Mouse (Mus musculus) left cerebral cortex, adult 8-10 months (tissue): Measurements from ENCODE around the gene Pomp. TPM values are rescaled to one million over a fixed set of nuclear protein-coding genes. Genes with fewer than 3 reads are reported as not detected.

Experiments used
- DNase-seq, 2 experiments: peaks; one replicate each; pipeline ENCODE4 v3.0.0; 2022; ENCODE audit warnings: low spot score in 2 of 2
- total RNA-seq, 4 experiments: library from RNA; stranded (reverse); gene quantifications; 2 replicates each; pipeline ENCODE4 v1.2.4; 2022

Gene Pomp
- 100 to 1,000 TPM; 141 to 181 (median 153) TPM for total RNA-seq

DNA sequence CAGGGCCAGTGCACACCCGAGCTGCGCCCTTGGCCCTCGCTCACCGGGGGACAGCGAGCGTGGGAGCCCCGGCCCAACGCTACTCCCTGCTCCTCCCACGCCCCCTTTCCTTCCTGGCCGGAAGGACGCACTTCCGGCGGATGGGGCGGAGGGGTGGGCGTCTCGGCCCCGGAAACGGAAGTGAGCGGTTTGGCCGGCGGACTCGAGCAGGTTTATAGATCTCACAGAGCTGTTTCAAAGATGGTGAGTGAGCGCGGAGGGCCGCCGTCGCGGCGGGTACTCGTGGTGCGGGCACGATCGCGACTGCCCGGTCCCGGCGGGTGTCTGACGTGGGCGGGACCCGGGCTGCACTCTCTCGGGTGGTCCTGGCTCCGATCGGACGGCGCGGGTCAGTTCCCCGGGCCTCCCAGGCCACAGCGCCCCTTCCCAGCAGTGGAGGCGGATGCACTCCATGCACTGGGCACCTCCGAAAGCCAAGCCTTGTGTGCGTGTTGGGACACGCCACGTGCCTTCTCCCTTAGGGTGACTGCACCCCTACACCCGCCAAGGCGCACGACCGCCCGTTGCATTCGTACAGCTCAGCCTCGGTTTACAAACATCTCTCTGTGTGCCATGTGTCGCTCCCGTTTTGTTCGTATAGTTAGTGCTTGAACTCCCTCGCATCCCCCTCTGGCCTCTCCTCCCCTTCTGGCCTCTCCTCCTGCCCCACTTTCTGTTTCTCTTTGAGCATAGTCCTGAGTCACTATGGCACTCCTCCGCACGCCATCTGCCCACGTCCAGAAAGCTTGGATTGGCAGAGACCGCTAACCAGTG, at the start of gene Pomp:
Gene Pomp, plus strand, starts transcription at position 13 of the 813 bp plus-strand sequence.
- DNase-seq = peak; percentile 74 to 91

DNA sequence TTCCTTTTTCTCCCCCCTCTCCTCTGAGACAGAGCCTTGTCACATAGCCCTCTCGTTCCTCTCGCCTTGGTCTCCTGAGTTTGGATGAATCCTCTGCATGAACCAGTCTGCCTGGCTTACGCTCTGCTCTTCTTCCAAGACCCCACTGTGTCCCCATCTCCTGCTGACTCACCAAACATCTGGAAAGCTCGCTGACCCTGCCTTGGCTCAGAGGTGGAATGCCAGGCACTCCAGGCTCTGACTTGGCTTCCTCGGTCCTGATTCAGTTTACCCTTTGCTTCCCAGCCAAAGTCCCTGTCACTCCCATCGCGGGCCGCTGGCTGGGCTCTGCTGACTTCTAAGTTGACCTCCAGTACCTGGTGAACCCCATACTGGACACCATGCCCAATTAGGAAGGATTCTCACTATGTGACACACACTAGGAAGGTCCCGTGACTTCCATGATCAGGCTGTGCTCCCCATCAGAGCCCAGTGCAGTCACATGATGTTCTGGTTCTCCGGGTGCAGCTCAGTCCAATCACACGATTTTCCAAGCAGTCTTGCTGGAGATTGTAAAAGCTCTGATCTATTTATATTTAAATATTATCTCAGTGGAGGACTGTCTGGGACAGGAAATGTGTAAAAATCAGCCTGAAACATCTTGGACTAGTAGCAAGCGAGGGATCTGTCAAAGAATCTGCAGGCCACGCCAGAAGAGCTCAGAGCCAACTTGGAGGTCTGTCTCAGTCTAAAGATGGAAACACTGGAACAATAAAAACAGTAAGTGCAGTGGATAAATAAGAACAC, 47.8 kb upstream of the Pomp start:
- DNase-seq = no peak

DNA sequence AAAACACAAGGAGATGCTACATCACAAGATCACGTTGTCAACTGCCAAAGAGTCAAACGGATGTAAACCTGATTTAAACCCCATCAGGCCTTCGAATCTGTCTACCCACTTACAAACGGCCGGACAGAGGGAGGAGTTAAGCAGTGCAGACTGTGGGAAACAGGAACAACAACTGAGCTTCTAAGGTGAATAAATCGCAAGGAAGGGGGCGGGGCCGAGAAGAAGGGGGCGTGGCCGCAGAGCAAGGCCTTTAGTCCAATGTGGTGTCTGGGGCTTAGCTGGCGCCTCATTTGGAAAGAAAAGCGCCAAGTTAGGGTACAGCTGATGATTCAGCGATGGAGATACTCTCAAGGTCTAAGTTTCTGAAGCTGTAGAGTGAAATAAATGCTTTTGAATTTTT, 45.3 kb upstream of the Pomp start:
- no peak for DNase-seq

DNA sequence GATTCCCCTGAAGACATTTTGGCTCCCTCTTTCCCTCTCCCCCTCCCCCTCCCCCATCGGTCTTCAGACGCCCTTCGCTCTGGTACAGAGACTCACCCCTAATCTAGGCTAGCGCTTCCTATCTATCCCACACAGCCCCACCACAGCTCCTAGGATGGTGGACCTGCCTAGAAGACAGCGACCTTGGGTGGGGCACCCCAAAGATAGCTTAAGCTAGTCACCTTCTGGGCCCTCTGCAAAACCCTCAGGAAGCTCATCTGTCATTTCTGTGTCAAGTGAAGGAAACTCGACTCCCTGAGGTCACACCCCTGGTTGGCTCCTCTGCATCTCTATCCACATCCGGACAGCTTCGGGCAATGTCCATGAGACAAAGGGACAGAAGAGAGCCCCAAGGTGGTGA, 44.7 kb upstream of the Pomp start:
- no peak for DNase-seq

DNA sequence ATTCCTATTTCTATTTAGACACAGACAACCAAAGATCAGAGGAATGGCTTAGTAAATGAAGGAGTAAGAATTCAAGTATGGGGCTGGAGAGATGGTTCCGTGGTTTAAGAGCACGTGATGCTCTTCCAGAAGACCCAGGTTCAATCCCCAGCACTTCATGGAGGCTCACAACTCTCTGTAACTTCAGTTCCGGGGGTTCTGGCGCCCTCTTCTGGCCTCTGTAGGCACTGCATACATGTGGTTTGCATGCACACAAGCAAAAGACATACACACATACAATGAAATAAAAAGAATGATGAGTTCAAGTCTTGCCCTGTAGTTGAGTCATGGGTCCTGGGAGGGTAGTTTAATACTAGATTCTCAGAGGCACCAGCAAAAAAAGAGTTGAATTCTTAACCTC, 43.8 kb upstream of the Pomp start:
- DNase-seq = no peak

DNA sequence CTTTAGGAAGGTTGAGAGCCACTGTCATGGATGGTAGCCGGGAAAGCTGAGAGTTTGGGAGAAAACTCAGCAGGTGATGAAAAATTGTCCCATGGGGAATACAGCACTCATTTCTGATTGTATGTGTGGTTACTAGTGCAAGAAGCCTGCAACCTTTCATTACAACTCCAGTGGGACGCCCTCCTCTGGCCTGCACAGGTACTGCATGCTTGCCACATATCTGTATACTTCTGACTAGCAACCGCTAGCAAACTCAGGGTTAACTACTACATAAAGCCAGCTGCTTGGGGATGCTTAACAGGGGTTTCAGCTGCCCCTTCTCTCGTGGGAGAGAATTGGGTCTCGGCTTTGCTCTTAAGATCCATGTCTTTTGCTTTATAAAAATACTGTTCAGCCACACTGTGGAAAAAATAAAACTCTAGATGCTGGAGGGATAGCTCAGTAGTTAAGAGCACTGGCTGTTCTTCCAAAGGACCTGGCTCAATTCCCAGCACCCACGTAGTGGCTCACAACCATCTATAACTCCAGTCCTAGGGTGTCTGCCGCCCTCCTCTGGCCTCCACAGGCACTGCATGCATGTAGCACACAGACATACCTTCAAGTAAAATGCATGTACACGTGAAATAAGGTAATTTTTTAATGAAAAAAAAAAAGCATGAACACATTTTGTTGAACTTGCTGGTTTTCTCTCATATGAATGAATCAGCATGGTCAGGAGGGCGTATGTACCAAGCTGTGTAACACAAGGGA, 42.3 kb upstream of the Pomp start:
- DNase-seq = no peak

DNA sequence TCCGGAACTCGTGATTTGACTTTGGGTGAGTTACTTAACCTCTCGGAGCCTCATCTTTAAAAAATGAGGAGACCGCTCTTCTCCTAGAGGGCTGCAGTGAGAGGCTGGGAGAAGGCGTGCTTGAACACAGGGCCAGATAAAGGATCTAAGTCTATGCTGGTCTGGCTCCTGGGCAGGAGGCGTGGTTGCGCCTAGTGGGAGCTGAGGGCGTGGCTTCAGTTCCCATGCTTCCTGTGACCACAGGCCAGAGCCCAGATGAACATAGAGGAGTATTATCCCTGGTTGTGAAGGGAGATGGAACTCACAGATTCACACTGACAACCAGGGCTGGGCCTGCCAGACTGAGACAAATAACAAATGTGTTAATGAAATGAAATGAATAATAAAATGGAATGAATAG, 41.4 kb upstream of the Pomp start:
- no peak for DNase-seq

DNA sequence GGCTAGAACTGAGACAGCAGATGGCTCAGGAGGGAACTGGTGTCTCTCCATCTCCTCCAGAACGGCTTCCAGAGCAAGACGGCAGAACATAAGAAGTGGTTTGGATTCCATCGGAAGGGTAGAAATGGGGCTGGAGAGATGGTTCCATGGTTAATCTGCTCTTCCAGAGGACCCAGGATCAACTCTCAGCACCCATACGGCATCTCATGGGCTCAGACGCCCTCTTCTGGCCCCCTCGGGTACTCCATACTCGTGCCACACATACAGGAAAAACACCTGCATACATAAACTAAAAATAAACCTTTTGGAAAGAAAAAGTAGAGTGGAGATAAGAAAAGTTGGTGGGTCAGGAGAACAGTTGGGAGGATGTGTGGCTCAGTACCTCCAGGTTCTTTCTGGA, 40.4 kb upstream of the Pomp start:
- no peak for DNase-seq

DNA sequence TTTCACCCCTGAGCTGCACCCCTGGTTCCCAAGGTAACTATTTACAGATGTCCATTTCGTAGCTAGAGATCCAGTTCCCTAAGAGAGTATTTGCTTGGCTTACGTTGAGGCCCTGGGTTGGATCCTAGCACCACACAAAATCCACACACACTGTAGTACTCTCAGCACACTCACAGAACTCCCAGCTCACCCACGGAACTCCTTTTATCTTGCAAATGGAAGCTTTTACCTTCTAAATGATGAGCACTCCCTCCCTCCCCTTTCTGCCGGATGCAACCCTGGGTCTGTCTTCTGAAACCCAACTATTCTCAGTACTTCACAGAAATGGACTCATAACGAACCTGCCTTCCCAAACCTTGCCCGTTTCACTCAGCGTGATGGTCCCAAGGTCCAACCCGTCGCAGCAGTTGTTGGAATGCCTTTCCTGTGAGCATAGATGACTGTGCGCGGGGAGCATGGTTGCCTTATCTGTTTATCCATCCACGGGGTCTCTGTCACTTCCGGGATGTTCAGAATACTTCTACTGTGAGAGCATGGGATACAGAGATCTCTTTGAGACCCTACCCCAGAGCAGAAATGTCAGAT, 36.1 kb upstream of the Pomp start:
- DNase-seq = no peak

DNA sequence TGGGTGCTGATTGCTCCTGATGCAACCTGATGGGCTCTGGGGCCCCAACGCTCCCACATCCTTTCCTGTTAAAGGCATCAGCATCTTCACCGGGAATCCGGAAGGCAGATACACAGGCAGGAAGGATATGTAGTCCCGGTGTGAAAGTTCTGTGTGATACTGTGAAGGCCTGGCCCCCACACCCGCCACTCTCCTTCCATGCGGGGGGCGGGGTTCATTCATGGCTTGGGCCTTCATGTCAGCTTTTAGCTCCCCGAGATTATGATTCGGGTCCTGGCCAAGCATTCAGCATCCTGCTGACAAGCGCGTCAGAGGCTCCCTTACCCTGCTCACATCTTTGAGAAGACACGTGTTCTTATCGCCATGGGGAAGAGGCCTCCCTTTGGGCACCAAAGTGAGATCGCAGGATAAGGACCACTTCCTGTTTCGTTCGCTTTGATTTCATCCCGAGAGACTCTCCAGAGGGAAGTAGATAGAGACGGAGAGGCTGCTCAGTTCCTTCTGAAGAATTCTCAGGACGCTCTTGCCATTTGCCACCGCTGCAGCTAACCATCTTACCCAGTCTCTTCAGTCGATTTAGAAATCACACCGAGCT, 34.8 kb upstream of the Pomp start:
- no peak for DNase-seq

DNA sequence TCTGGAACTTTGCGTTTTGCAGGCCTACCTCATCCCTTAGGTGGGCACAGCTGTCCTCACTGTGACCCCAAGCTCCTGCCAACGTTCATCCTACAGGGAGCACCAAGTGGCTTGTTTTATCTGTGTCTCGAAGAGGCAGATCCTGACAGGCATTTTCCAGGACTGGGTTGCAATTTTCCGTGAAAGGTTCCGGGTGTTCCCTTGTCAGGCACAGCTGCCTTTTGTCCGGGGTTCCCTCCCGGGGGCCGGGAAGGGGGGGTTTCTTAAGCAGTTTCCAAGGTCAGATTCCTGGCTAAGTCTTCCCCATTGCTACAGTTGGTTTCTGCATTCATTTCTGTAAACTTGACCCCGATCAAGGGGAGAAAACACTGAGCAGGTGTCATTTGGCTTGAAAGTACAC, 34.2 kb upstream of the Pomp start:
- no peak for DNase-seq

DNA sequence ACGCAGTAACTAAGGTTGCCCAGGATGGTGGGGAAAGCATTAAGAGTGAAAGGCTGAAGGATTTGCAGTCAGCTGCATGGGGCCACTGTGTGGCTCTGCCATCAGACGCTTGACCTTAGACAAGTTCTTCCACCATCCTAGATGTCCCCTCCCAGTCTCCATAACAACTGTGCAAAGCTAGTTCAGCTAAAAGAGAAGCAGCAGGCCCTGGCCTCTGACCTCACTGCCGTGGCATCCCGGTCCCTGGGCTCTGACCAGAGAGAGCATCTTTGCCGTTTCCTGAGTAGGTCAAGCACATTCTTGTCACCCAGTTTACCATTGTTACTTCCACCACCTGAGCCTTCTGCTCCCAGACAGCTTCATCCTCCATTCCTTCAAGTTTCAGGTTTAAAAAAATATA, 33.7 kb upstream of the Pomp start:
- DNase-seq = no peak

DNA sequence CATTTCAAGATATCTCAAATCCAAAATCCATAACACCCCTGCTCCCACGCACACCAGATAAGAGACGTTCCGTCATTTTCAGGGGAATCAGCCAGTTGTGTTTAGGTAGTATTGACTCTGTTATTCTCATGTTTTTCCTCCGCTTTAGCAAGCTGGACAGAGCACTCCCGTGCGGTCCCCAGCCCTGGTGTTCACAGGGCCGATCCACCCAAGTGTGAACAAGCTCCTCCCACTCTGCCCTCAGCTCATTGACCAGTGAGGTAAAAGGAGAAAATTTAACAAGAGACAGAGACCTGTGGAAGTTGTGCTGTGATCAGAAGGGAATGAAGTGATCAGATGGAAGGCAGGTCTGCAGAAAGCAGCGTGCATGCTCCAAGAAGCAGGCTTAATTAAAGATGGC, 31.4 kb upstream of the Pomp start:
- DNase-seq = no peak

DNA sequence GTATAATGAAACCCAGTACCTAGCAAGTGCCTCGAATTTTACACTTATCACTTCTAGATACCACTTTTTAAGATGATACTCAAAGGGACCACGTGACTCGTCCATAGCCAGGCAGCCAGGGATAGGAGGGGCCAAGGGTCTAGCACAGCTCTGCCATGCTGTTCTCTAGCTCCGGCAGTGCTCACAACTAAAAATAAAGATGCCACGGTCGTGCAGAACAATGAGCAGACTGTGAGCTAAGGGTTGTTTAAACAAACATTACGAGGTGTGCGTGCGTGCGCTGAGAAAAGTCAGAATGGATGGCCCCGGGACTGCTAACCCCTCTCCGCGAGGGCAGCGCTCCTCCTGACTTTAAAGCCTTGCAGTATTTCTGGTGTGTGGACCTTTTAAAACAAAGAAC, 27.4 kb upstream of the Pomp start:
- DNase-seq = no peak

DNA sequence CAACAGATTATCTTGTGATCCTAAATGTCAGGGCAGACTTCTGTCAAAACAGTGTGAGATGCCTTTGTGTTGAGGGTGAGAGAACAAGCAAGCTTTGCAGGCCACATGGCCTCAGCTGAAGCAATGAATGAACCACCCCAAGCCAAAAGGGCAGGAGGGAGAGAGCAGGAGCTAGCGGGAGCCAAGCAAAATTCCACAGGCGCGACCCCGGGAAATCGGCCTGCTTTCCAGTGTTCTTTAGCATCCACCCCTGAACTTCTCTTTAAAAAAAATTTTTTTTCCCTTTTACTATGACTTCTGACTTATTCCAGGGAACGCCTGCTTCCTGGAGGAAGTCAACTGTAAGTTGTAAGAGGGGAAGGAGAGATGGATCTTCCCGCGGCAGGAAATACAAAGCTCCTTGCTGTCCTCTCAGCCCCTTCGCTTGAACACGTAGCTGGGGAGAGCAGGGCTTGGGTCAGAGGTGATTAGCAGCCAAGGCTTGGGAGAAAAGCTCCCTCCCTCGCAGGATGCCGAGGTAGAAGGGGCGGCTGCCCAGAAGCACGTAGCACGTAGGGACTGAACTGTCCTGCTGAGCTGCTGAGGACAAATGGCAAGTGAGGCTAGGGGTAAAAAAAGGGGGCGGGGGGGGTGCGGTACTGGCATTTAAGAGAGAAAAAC, 25.3 kb upstream of the Pomp start:
- DNase-seq = no peak

DNA sequence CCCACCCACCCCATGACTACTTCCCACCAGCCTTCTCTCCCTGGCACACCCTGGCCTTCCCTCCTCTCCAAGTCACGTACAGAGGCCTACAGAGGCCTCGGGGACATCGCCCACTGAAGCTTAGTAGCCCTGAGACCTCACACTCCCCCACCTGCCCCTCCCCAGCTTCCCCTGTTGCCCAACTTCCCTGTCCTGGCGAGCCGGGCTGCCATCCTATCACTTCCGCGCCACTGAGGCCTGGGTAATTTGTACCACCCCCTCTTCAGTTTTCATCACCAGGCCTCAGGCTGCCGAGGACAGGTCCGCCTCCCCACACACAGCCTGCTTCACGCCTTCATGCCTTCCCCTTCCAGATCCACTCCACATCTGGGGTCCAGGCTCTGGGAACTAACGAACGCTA, 20.8 kb upstream of the Pomp start:
- DNase-seq = no peak

DNA sequence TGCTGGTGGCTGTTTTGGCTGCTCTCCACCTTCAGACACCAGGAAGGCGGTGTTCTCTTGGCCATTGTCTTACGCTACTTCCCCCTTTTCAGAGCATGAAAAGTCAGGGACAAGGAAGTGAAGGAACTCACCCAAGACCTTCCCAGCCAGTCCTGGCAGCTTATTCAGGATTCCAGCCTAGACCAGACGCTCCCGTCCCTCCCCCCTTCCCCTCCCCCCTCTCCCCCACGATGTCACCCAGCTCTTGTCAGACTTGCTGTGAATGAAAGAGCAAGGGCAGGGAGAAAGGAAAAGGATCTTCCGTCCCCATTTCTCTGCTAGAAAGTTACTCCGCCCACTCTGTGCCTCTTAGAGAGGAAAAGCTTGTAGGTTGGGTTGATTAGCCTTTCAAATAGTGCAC, 16.9 kb upstream of the Pomp start:
- no peak for DNase-seq

DNA sequence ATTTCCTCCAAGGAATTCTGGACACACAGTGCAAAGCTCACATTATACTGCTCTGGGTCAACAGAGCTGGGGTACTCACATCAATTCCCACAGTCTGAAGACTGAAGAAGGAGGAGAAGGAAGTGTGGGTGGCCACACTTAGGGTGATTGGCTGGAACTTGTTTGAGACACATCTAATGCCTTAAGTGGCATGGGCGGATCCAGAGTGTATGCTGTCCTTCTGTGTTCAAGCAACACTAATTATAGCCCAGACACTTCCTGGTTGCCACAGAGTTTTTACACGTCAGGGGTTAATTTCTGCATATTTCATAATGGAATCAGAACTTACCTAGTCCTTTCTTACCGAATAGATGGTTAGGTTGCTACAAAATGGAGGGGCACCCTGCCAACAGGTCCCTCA, 14.9 kb upstream of the Pomp start:
- DNase-seq = no peak

DNA sequence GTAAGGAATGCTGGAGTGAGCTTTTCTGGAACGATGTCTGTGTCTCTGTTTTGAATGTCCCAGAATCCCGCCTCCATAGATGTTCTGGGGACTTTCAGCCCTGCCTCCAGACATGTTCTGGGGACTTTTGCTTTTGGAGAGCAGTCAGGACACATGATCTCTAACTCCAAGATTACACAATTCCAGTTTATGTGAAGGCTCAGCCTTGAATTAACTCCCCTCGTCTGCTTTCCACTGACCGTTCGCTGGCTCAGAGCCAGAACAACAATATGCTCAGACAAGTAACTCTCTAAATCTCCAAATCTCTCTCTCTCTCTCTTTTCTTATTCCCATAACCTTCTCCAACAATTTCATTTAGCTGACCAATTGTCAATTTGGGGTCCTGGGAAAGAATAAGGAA, 12.9 kb upstream of the Pomp start:
- no peak for DNase-seq

DNA sequence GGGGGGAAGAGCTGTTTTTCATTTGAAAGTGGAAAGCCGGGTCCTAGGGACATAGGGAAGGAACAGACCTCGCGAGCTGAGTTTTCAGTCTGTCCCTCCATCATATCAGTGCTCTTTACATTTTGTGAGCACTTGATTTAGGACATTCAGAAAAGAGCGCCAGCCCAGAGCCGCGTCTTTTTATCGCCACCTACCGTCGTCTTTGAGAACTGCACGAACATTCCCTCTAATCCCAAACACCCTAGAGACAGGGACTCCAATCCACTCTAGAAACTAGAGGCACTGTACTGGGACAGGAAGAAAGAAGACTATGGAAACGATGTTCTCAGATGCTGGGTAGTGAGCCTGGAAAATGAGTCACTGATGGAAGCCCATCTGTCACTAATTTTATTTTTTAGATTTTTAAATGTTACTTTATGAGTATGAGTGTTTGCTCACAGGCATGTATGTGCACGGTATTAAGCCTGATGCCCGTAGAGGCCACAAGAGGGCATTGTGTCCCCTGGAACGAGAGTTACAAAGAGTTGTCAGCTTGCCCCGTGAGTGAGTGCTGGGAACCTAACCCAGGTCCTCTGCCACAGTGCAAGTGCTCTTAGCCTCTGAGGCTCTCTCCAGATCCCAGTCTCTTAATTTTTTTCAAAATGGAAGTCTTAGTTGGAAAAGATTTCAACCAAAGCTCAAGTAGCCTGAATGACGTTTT, 11.9 kb upstream of the Pomp start:
- DNase-seq = peak in 1 of 2 experiments; percentile 64
